Mouse (Mus musculus) induced T-regulatory cell, adult 2 months (primary cell): Measurements from ENCODE around the gene Hnrnpa2b1.
A peak's percentile ranks its signal among the peaks of the same experiment; 100 is the strongest.
"Not testable (repeated sequence)": the region's sequence is repeated elsewhere in the genome, so short reads cannot be mapped to it uniquely, and the experiment has no call there.

Experiments used
- DNase-seq: peaks from one replicate; pipeline ENCODE4 v3.0.0-alpha.2; 2012; ENCODE audit warnings: low read depth

Gene Hnrnpa2b1

GRCm38 (mm10) chr6:51469715-51470310, at the start of gene Hnrnpa2b1:
Gene Hnrnpa2b1, minus strand, starts transcription at chr6:51469894.
- peak; percentile 100 for DNase-seq

GRCm38 (mm10) chr6:51514860-51515259, 45.2 kb upstream of the Hnrnpa2b1 start:
- no peak for DNase-seq

GRCm38 (mm10) chr6:51513745-51514144, 44.1 kb upstream of the Hnrnpa2b1 start:
- DNase-seq: no peak

- no peak for DNase-seq
These were observed 41.3 kb upstream of the Hnrnpa2b1 start for GRCm38 (mm10) chr6:51510946-51511345.

GRCm38 (mm10) chr6:51510094-51510493, 40.4 kb upstream of the Hnrnpa2b1 start:
- peak; percentile 82 for DNase-seq

GRCm38 (mm10) chr6:51508750-51509648, 39.3 kb upstream of the Hnrnpa2b1 start:
- DNase-seq: peak; percentile 93

- no peak for DNase-seq
These were observed 37.9 kb upstream of the Hnrnpa2b1 start for GRCm38 (mm10) chr6:51507556-51507955.

- no peak for DNase-seq
These were observed 36.0 kb upstream of the Hnrnpa2b1 start for GRCm38 (mm10) chr6:51505671-51506070.

GRCm38 (mm10) chr6:51497321-51498111, 27.8 kb upstream of the Hnrnpa2b1 start:
- DNase-seq: no peak

GRCm38 (mm10) chr6:51489787-51490186, 20.1 kb upstream of the Hnrnpa2b1 start:
- DNase-seq: no peak

GRCm38 (mm10) chr6:51486731-51487130, 17.0 kb upstream of the Hnrnpa2b1 start:
- no peak for DNase-seq

GRCm38 (mm10) chr6:51486076-51486710, 16.5 kb upstream of the Hnrnpa2b1 start:
- no peak for DNase-seq

- no peak for DNase-seq
These were observed 16.0 kb upstream of the Hnrnpa2b1 start for GRCm38 (mm10) chr6:51485646-51486045.

- not testable (repeated sequence) for DNase-seq
These were observed 14.9 kb upstream of the Hnrnpa2b1 start for GRCm38 (mm10) chr6:51484556-51484955.

GRCm38 (mm10) chr6:51483861-51484260, 14.2 kb upstream of the Hnrnpa2b1 start:
- DNase-seq: no peak

- no peak for DNase-seq
These were observed 11.9 kb upstream of the Hnrnpa2b1 start for GRCm38 (mm10) chr6:51481548-51481947.

GRCm38 (mm10) chr6:51479136-51479731, 9.5 kb upstream of the Hnrnpa2b1 start:
- DNase-seq: no peak

- peak; percentile 27 for DNase-seq
These were observed 2.5 kb upstream of the Hnrnpa2b1 start for GRCm38 (mm10) chr6:51472213-51472612.

- peak; percentile 47 for DNase-seq
These were observed 2.1 kb upstream of the Hnrnpa2b1 start for GRCm38 (mm10) chr6:51471782-51472181.

GRCm38 (mm10) chr6:51471179-51471505, 1.4 kb upstream of the Hnrnpa2b1 start:
- no peak for DNase-seq

GRCm38 (mm10) chr6:51470311-51471178, 851 bp upstream of the Hnrnpa2b1 start, which contains the start of gene Cbx3:
Gene Cbx3, plus strand, starts transcription at chr6:51470360.
- DNase-seq: peak; percentile 95
